Mouse (Mus musculus) stomach, postnatal 0 days (tissue): ENCODE measurements at regions not wholly inside any gene's neighbourhood (a gene's known extent, or its start where the extent isn't known, plus 50 kb on each side); places are given as distances from the start of the nearest gene placed in this dataset.

ENCODE experiments used
- CTCF ChIP-seq: IDR thresholded peaks from 2 replicates; pipeline ENCODE4 v1.5.1; 2016; ENCODE audit warnings: antibody characterized with exemption, low read depth, mild to moderate bottlenecking, moderate library complexity
- EP300 ChIP-seq: optimal IDR thresholded peaks from 2 replicates; pipeline ENCODE3; 2016; ENCODE audit warnings: antibody characterized with exemption

- TF ChIP-seq CTCF (no peak), EP300 (no peak)
Measured at GRCm38 (mm10) chr11:79776577-79776976, 185.6 kb downstream of the Rab11fip4 start.
